Mouse (Mus musculus): ENCODE data around the gene Ltbp3. TPM values are rescaled to one million over a fixed set of nuclear protein-coding genes. Genes with fewer than 3 reads are reported as not detected.
A peak's percentile ranks its signal among the peaks of the same experiment; 100 is the strongest.
"Not testable (repeated sequence)": the region's sequence is repeated elsewhere in the genome, so short reads cannot be mapped to it uniquely, and the experiment has no call there.

The Ltbp3 gene
- polyA plus RNA-seq, 1 experiment from 2014 or later: 4.8 TPM

GRCm38 (mm10) chr19:5791329-5791728, 50.6 kb downstream of the Ltbp3 start:
- Histone ChIP-seq H3K9ac (ENCODE audit: low read length) (no peak overlapping the region), H3K36me3 (ENCODE audit: control insufficient read depth, insufficient read depth, low read length) (peaks cover 9% of the 10 kb centered on the region), H3K4me2 (no peak overlapping the region), H3K9me3 (ENCODE audit: control insufficient read depth, low read length) (no peaks in the 10 kb centered on the region), H3K27me3 (ENCODE audit: control insufficient read depth, insufficient read depth, low read length) (no peaks in the 10 kb centered on the region), H3K4me3 (ENCODE audit: low read depth, low read length) (no peak overlapping the region), H3K4me1 (ENCODE audit: control insufficient read depth, insufficient read depth, low read length) (peaks cover 4% of the 10 kb centered on the region; the same call in 1 of the 2 replicates), H3K27ac (ENCODE audit: low read depth, low read length) (no peak overlapping the region)
- 81% methylated on average over 4 of the region's 4 CpGs for WGBS
- no peak for ATAC-seq (ENCODE audit: low FRiP score)
- no peak for DNase-seq (ENCODE audit: low spot score, missing footprints)

- no peaks in the 10 kb centered on the region for H3K9me3 ChIP-seq (ENCODE audit: control insufficient read depth, low read length)
- no peak overlapping the region for H3K9ac ChIP-seq (ENCODE audit: low read length)
- no peak overlapping the region for H3K27ac ChIP-seq (ENCODE audit: low read depth, low read length)
- peaks cover 20% of the 10 kb centered on the region for H3K36me3 ChIP-seq (ENCODE audit: control insufficient read depth, insufficient read depth, low read length)
- 11% methylated on average over 2 of the region's 2 CpGs for WGBS
- no peak overlapping the region for H3K4me2 ChIP-seq
- ATAC-seq (ENCODE audit: low FRiP score) (peak; percentile 68), DNase-seq (ENCODE audit: low spot score, missing footprints) (no peak)
- no peak overlapping the region for H3K4me3 ChIP-seq (ENCODE audit: low read depth, low read length)
- H3K27me3 ChIP-seq (ENCODE audit: control insufficient read depth, insufficient read depth, low read length): no peaks in the 10 kb centered on the region
- peaks cover 20% of the 10 kb centered on the region for H3K4me1 ChIP-seq (ENCODE audit: control insufficient read depth, insufficient read depth, low read length)
Observed at GRCm38 (mm10) chr19:5793116-5793515, 52.4 kb downstream of the Ltbp3 start.

GRCm38 (mm10) chr19:5793917-5794770, 53.4 kb downstream of the Ltbp3 start:
- Histone ChIP-seq H3K36me3 (ENCODE audit: control insufficient read depth, insufficient read depth, low read length) (peaks cover 22% of the 10 kb centered on the region), H3K27ac (ENCODE audit: low read depth, low read length) (peak overlapping the region; percentile 7), H3K4me1 (ENCODE audit: control insufficient read depth, insufficient read depth, low read length) (peaks cover 20% of the 10 kb centered on the region)
- 46% methylated on average over 7 of the region's 7 CpGs for WGBS
- not testable (repeated sequence) for H3K27me3 ChIP-seq (ENCODE audit: control insufficient read depth, insufficient read depth, low read length); H3K9me3 ChIP-seq (ENCODE audit: control insufficient read depth, low read length); H3K9ac ChIP-seq (ENCODE audit: low read length); H3K4me3 ChIP-seq (ENCODE audit: low read depth, low read length); H3K4me2 ChIP-seq
- ATAC-seq (ENCODE audit: low FRiP score): peak; percentile 51; the same call in 1 of the 2 replicates
- peak; percentile 89 for DNase-seq (ENCODE audit: low spot score, missing footprints)

- Histone ChIP-seq H3K4me3 (ENCODE audit: low read depth, low read length) (no peak overlapping the region), H3K9ac (ENCODE audit: low read length) (no peak overlapping the region), H3K4me1 (ENCODE audit: control insufficient read depth, insufficient read depth, low read length) (peaks cover 20% of the 10 kb centered on the region), H3K9me3 (ENCODE audit: control insufficient read depth, low read length) (no peaks in the 10 kb centered on the region), H3K4me2 (no peak overlapping the region), H3K27me3 (ENCODE audit: control insufficient read depth, insufficient read depth, low read length) (no peaks in the 10 kb centered on the region), H3K36me3 (ENCODE audit: control insufficient read depth, insufficient read depth, low read length) (peaks cover 22% of the 10 kb centered on the region), H3K27ac (ENCODE audit: low read depth, low read length) (0 out of 2 replicates have a peak overlapping the region, but pooled peaks have one; percentile 14)
- DNase-seq (ENCODE audit: low spot score, missing footprints): peak; percentile 95
- ATAC-seq (ENCODE audit: low FRiP score): peak; percentile 47
- WGBS: 46% methylated on average over 5 of the region's 5 CpGs
Observed at GRCm38 (mm10) chr19:5794771-5795576, 54.3 kb downstream of the Ltbp3 start.

- no peaks in the 10 kb centered on the region for H3K27me3 ChIP-seq (ENCODE audit: control insufficient read depth, insufficient read depth, low read length)
- peak overlapping the region; percentile 99 for H3K4me3 ChIP-seq (ENCODE audit: low read depth, low read length)
- H3K9ac ChIP-seq (ENCODE audit: low read length): no peak overlapping the region
- peaks cover 20% of the 10 kb centered on the region for H3K4me1 ChIP-seq (ENCODE audit: control insufficient read depth, insufficient read depth, low read length)
- DNase-seq (ENCODE audit: low spot score, missing footprints) (peak; percentile 91), ATAC-seq (ENCODE audit: low FRiP score) (no peak)
- peak overlapping the region; percentile 83 for H3K4me2 ChIP-seq
- no peaks in the 10 kb centered on the region for H3K9me3 ChIP-seq (ENCODE audit: control insufficient read depth, low read length)
- peaks cover 22% of the 10 kb centered on the region for H3K36me3 ChIP-seq (ENCODE audit: control insufficient read depth, insufficient read depth, low read length)
- 82% methylated on average over 11 of the region's 11 CpGs for WGBS
- no peak overlapping the region for H3K27ac ChIP-seq (ENCODE audit: low read depth, low read length)
Observed at GRCm38 (mm10) chr19:5795668-5796572, 55.2 kb downstream of the Ltbp3 start.

GRCm38 (mm10) chr19:5796573-5797111, 55.9 kb downstream of the Ltbp3 start:
- 79% methylated on average over 7 of the region's 7 CpGs for WGBS
- DNase-seq (ENCODE audit: low spot score, missing footprints): no peak
- Histone ChIP-seq H3K4me3 (ENCODE audit: low read depth, low read length) (peak overlapping the region; percentile 99), H3K4me2 (peak overlapping the region; percentile 83), H3K27me3 (ENCODE audit: control insufficient read depth, insufficient read depth, low read length) (no peaks in the 10 kb centered on the region), H3K27ac (ENCODE audit: low read depth, low read length) (no peak overlapping the region), H3K36me3 (ENCODE audit: control insufficient read depth, insufficient read depth, low read length) (peaks cover 22% of the 10 kb centered on the region), H3K4me1 (ENCODE audit: control insufficient read depth, insufficient read depth, low read length) (peaks cover 20% of the 10 kb centered on the region), H3K9me3 (ENCODE audit: control insufficient read depth, low read length) (no peaks in the 10 kb centered on the region), H3K9ac (ENCODE audit: low read length) (no peak overlapping the region)
- ATAC-seq (ENCODE audit: low FRiP score): no peak

- Histone ChIP-seq H3K4me1 (ENCODE audit: control insufficient read depth, insufficient read depth, low read length) (peaks cover 20% of the 10 kb centered on the region), H3K27ac (ENCODE audit: low read depth, low read length) (peak overlapping the region; percentile 14; the same call in 1 of the 2 replicates), H3K9me3 (ENCODE audit: control insufficient read depth, low read length) (no peaks in the 10 kb centered on the region), H3K36me3 (ENCODE audit: control insufficient read depth, insufficient read depth, low read length) (peaks cover 22% of the 10 kb centered on the region), H3K27me3 (ENCODE audit: control insufficient read depth, insufficient read depth, low read length) (no peaks in the 10 kb centered on the region), H3K4me2 (peak overlapping the region; percentile 83), H3K4me3 (ENCODE audit: low read depth, low read length) (peak overlapping the region; percentile 99), H3K9ac (ENCODE audit: low read length) (peak overlapping the region; percentile 63)
- no peak for ATAC-seq (ENCODE audit: low FRiP score)
- peak; percentile 92 for DNase-seq (ENCODE audit: low spot score, missing footprints)
- WGBS: 45% methylated on average over 7 of the region's 7 CpGs
Observed at GRCm38 (mm10) chr19:5797381-5798111, 56.8 kb downstream of the Ltbp3 start.
